Mouse (Mus musculus) adrenal gland, adult 8-10 months (tissue): ENCODE data around the gene Fbxo21. TPM values are rescaled to one million over a fixed set of nuclear protein-coding genes. Genes with fewer than 3 reads are reported as not detected.
A peak's percentile ranks its signal among the peaks of the same experiment; 100 is the strongest.

Experiments used
- DNase-seq: peaks from one replicate; pipeline ENCODE4 v3.0.0; 2022
- total RNA-seq, 4 experiments: library from RNA; stranded (reverse); gene quantifications; 2 replicates each; pipeline ENCODE4 v1.2.4; 2022

The Fbxo21 gene
- 100 to 1,000 TPM in 1 of 4 experiments, 10 to 100 TPM in 3; 63.9 to 114 (median 85.5) TPM for total RNA-seq

GRCm38 (mm10) chr5:117976657-117977500, at the start of gene Fbxo21:
Gene Fbxo21 (plus strand): TSS chr5:117976730.
- DNase-seq: peak; percentile 95

- no peak for DNase-seq
These were observed 48.0 kb upstream of the Fbxo21 start for GRCm38 (mm10) chr5:117928553-117928952.

DNA sequence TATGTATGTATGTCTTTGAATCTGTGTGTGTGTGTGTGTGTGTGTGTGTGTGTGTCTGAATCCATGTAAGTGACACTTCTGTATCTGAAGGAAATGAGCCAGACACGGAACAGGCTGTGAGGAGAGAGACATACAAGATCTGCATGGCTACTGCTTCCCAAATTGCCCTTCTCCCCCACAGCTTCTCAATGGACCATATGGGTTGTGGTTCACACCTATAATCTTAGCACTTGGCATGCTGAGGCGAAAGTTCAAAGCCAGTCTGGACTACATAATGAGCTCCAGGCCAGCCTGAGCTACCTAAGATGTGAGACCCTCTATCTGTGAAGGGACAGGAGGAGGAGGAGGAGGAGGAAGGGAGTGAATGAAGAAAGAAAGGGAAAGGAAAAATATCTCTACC, 44.3 kb upstream of the Fbxo21 start:
- DNase-seq: no peak

GRCm38 (mm10) chr5:117932862-117933261, 43.7 kb upstream of the Fbxo21 start:
- peak; percentile 64 for DNase-seq

- DNase-seq: no peak
These were observed 40.2 kb upstream of the Fbxo21 start for GRCm38 (mm10) chr5:117936346-117936745.

- DNase-seq: no peak
These were observed 39.3 kb upstream of the Fbxo21 start for GRCm38 (mm10) chr5:117937186-117937585.

DNA sequence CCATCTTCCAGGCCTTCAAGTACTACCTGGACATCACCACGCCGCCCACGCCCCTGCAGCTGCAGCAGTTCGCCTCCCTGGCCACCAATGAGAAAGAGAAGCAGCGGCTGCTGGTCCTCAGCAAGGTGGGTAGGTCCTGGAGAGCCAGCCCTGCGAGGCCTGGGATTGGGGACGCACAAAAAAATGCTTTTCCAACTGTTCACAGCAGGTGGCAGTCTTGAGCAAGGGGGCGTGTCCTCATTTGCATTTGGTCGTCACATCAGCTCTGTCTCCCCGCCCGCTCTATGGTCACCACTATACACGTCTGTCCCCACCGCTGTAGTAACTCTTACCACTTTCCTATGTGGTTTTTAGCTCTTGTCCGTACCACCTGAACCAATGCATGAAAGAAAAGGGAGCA, 38.3 kb upstream of the Fbxo21 start:
- DNase-seq: peak; percentile 50

DNA sequence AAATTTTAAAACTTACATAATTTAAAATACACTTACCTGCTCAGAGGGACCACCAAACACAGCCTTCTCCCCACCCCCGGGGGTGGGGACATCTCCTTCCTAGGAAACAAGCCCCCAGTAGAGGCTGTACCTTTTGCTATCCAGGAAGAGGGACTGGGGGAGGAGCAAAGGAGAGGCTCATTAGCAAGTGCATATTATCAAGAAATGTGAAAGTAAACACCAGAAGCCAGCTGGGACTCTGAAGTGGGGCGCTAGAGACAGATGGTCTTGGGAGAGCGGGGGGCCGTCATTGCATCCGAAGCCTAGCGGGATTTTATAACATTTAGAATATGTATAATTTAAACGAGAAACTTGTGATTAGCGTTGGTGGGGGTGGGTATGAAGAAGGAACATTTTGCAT, 37.1 kb upstream of the Fbxo21 start:
- DNase-seq: no peak

DNA sequence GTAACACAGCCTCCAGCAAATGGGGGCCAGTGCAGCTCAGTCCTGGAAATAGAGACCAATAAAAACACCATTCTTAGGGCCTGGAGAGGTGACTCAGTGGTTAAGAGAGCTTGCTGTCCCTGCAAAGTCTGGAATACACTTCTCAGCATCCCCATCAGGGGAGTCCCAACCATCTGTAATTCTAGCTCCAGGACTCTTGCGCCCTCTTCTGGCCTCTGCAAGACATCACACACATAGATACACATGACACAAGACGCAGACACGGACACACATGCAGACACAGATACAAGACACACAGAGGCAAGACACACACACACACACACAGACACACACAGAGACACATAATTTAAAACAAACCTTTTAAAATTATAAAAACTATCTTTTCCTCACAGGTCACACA, 35.0 kb upstream of the Fbxo21 start:
- DNase-seq: no peak

- DNase-seq: no peak
These were observed 29.9 kb upstream of the Fbxo21 start for GRCm38 (mm10) chr5:117946605-117947004.

DNA sequence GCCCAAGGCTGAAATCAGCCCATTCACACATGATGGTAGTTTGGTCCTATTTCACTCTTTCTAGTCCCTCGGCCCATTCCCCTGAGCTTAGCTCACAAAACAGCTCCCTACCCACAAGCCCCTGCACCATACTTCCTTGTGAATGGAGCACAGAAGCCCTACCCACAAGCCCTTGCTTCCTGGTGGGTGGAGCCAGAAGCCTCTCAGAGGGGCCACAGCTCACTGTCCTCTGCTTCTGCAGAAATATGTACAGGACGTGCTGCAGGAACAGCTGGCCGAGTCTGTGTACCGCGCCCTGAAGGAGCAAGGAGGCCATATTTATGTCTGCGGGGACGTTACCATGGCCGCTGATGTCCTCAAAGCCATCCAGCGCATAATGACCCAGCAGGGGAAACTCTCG, 27.1 kb upstream of the Fbxo21 start:
- DNase-seq: no peak

DNA sequence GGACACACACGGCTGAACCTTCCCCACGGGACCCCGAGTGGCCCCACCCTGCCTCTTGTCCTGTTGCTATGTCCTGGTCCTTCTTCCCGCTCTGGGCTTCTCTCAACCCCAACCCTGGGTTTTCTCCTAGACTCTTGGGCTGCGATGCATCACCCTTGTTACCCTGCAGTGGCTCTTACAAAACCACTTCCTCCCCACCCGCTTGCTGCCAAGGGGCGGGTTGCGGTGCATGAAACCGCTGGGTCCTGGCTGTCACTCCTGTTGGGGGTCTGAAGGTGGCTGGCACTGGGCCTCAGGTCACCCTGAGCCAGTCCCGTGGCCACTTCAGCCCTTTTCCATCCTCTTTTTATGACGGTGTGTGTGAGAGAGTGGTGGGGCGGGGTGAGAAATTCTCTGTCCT, 22.6 kb upstream of the Fbxo21 start:
- DNase-seq: no peak

GRCm38 (mm10) chr5:117954429-117954828, 22.1 kb upstream of the Fbxo21 start:
- no peak for DNase-seq

DNA sequence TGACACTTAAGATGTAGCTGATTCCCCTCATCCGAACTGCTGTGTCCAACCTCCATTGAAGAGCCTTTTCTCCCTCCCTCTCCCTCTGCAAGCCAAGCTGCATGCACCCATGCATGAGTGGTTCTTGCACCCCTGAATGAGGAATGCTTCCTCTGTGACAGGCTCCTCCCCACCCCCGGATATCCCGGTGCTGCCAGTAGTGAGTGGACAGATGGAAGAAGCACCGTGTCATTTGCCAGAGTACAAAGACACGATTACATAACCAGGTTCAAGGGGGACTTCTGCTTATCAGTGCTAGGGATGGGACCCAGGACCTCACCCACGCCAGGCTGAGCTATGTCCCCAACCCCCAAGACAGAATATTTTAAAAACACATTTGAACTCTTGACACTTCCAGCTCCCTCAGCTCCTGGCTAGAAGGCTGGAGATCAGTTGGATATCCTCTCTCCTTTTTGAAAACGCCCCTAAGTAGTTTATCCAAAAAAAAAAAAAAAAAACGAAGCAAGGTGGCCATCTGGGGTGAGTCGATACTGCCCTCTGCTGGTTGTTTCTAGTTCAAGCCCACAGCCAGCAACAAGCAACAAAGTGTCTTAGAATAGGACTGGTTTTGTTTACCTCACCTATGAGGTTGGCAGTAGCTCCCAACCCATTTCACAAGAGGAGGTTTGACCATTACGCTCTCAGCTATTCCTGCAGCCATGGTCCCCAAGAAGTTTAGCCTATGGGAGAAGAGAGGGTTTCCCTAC, 20.7 kb upstream of the Fbxo21 start:
- DNase-seq: no peak

DNA sequence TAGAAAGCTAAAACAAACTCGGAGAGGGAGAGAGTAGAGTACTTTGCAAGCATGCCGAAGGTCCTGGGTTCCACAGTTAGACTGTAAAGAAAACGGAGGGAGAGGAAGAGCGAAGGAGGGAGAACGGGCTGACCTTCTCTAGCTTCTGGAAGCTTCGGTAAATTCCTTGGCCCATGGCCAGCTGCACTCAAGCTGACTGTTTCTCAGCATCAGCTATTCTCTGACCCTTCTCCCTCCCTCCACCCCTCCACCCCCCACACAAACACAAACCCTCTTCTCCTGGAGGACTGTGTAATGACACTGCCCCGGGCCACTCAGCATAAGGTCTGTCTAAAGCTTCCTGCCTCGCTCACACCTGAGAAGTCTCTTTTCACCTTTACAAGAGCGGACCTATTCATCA, 11.8 kb upstream of the Fbxo21 start:
- no peak for DNase-seq

- no peak for DNase-seq
These were observed 9.6 kb upstream of the Fbxo21 start for GRCm38 (mm10) chr5:117966956-117967355.

DNA sequence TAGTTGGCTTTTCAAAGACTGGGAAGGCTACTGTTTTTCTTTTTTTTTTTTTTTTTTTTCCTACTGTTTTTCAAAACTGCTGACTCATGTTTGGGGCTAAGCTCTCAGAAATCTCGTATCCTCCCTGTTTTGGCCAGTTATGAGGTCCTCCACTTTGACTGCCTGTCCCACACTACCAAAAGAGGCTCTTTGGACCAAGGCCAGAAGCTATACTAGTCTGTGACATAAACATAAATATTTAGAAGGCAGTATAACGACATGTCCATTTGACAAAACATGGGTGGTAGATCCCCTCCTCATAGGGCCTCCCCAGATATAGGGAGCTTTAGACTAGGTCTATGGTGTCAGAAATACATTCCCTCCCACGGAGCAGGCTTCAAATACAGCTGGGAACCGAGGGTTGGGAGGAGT, 8.9 kb upstream of the Fbxo21 start:
- no peak for DNase-seq

GRCm38 (mm10) chr5:117969681-117970427, 6.7 kb upstream of the Fbxo21 start:
- DNase-seq: no peak

DNA sequence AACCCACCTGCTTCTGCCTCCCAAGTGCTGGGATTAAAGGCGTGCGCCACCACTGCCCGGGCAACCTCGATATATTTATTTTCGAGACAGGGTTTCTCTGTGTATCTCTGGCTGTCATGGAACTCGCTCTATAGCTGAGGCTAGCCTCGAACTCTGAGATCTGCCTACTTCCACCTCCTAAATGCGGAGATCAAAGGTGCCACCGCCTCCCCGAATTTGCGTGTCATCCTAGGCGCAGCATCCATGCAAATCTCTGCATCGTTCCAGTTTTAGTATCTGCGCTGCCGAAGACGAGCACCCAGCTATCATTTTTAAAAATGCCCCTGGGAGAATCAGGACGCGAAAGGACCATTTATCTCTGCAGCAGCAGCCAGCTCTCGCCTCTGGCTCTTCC, 270 bp upstream of the Fbxo21 start:
- DNase-seq: no peak

DNA sequence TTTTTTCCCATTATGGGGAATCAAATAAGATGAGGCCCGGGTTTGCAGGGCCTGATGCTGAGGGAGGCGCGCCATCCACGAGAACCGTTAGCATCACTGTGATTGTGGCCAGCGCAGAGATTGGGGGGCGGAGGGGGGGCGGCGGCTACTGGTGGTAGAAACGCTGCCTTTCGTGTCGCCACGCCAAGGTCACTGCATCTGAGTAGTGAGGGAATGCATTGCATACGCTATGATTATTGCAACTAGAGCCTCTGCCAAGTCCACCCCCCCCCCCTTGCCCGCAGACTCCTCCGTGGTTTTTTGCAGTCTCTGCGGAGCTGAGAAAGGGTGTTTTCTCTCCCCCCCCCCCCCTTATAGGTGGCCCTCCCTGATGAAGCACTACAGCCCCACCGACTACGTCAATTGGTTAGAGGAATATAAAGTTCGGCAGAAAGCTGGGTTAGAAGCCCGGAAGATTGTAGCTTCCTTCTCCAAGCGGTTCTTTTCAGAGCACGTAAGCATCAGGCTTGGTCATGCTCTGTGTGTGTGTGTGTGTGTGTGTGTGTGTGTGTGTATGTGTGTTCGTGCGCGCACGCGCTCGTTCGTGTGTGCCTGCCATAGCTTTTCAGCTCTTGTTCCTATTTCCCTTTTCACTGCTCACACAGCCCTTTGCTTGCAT, 1.1 kb downstream of the Fbxo21 start:
- no peak for DNase-seq

- no peak for DNase-seq
These were observed 1.7 kb downstream of the Fbxo21 start for GRCm38 (mm10) chr5:117978159-117978697.

DNA sequence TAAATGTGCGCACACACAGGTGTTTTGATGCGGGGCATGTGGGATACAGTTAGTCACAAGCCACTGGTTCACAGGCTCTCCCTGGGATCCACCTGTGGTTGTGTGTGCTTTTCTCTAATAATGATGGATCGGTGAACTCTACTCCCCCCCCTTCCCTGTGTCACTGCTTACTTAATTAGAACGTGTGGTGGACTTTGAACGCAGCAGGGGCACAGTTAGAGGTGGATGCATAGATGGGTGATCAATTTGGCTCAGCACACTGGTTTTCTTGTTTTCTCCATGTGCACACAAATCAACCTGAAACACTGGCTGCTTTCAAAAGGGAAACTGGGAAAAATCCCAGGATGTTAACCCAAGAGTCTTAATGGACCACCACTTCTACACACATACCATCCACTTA, 2.6 kb downstream of the Fbxo21 start:
- no peak for DNase-seq
